Mouse (Mus musculus): ENCODE measurements around the gene Tubal3. TPM values are rescaled to one million over a fixed set of nuclear protein-coding genes. Genes with fewer than 3 reads are reported as not detected.

The Tubal3 gene
- polyA plus RNA-seq (2012; rRNA removed) = 0.05 TPM in 1 of 2 replicates, not detected in the other

GRCm38 (mm10) chr13:3917571-3918311 lies at the start of gene Tubal3, which contains the start of gene Net1:
TSS of gene Tubal3 (plus strand) at chr13:3918274.
TSS of gene Net1 (minus strand) at chr13:3918220.
- DNase-seq = peak; percentile 91
- Histone ChIP-seq H3K4me1 (ENCODE audit: control insufficient read depth, insufficient read depth, low read length) (no peaks in the 10 kb centered on the region), H3K4me3 (replicated peaks; ENCODE audit: extremely low read depth, low read depth, low read length) (peak within 1 kb of the TSS; percentile 75)
- TF ChIP-seq POLR2A (IDR thresholded peaks at IDR 0.05; ENCODE audit: borderline replicate concordance, extremely low read depth, low read depth, low read length) (no peak), CTCF (IDR thresholded peaks at IDR 0.05; ENCODE audit: insufficient read depth, low read length) (no peak)
- under 1% methylated on average over 52 of the region's 52 CpGs for WGBS

GRCm38 (mm10) chr13:3869901-3870300 lies 48.2 kb upstream of the Tubal3 start:
- no peak for DNase-seq
- Histone ChIP-seq H3K4me1 (ENCODE audit: control insufficient read depth, insufficient read depth, low read length) (no peaks in the 10 kb centered on the region), H3K4me3 (replicated peaks; ENCODE audit: extremely low read depth, low read depth, low read length) (no peak overlapping the region)
- TF ChIP-seq CTCF (IDR thresholded peaks at IDR 0.05; ENCODE audit: insufficient read depth, low read length) = no peak
- TF ChIP-seq POLR2A (IDR thresholded peaks at IDR 0.05; ENCODE audit: borderline replicate concordance, extremely low read depth, low read depth, low read length) = no peak

- H3K4me1 ChIP-seq (ENCODE audit: control insufficient read depth, insufficient read depth, low read length) = no peaks in the 10 kb centered on the region
- TF ChIP-seq POLR2A (IDR thresholded peaks at IDR 0.05; ENCODE audit: borderline replicate concordance, extremely low read depth, low read depth, low read length) (no peak), CTCF (IDR thresholded peaks at IDR 0.05; ENCODE audit: insufficient read depth, low read length) (no peak)
- no peak overlapping the region for H3K4me3 ChIP-seq (replicated peaks; ENCODE audit: extremely low read depth, low read depth, low read length)
- 97% methylated on average over 4 of the region's 4 CpGs for WGBS
- no peak for DNase-seq
These were observed 45.2 kb upstream of the Tubal3 start for GRCm38 (mm10) chr13:3872832-3873231.

- Histone ChIP-seq H3K4me1 (ENCODE audit: control insufficient read depth, insufficient read depth, low read length) (no peaks in the 10 kb centered on the region), H3K4me3 (replicated peaks; ENCODE audit: extremely low read depth, low read depth, low read length) (no peak overlapping the region)
- WGBS = 74% methylated on average over 6 of the region's 6 CpGs
- TF ChIP-seq POLR2A (IDR thresholded peaks at IDR 0.05; ENCODE audit: borderline replicate concordance, extremely low read depth, low read depth, low read length) (no peak), CTCF (IDR thresholded peaks at IDR 0.05; ENCODE audit: insufficient read depth, low read length) (no peak)
- no peak for DNase-seq
These were observed 41.6 kb upstream of the Tubal3 start for GRCm38 (mm10) chr13:3876448-3876847.

- no peak for TF ChIP-seq POLR2A (IDR thresholded peaks at IDR 0.05; ENCODE audit: borderline replicate concordance, extremely low read depth, low read depth, low read length)
- no peaks in the 10 kb centered on the region for H3K4me1 ChIP-seq (ENCODE audit: control insufficient read depth, insufficient read depth, low read length)
- WGBS = 69% methylated on average over 6 of the region's 6 CpGs
- DNase-seq = no peak
- H3K4me3 ChIP-seq (replicated peaks; ENCODE audit: extremely low read depth, low read depth, low read length) = no peak overlapping the region
These were observed 40.9 kb upstream of the Tubal3 start for GRCm38 (mm10) chr13:3877185-3877584.

GRCm38 (mm10) chr13:3877679-3878220 lies 40.3 kb upstream of the Tubal3 start:
- H3K4me3 ChIP-seq (replicated peaks; ENCODE audit: extremely low read depth, low read depth, low read length) = no peak overlapping the region
- no peak for TF ChIP-seq CTCF (IDR thresholded peaks at IDR 0.05; ENCODE audit: insufficient read depth, low read length)
- TF ChIP-seq POLR2A (IDR thresholded peaks at IDR 0.05; ENCODE audit: borderline replicate concordance, extremely low read depth, low read depth, low read length) = no peak
- 69% methylated on average over 4 of the region's 4 CpGs for WGBS
- no peak for DNase-seq
- no peaks in the 10 kb centered on the region for H3K4me1 ChIP-seq (ENCODE audit: control insufficient read depth, insufficient read depth, low read length)

- WGBS = 87% methylated on average over 7 of the region's 7 CpGs
- DNase-seq = no peak
- Histone ChIP-seq H3K4me1 (ENCODE audit: control insufficient read depth, insufficient read depth, low read length) (peaks cover 3% of the 10 kb centered on the region; the same call in 1 of the 2 replicates), H3K4me3 (replicated peaks; ENCODE audit: extremely low read depth, low read depth, low read length) (no peak overlapping the region)
- TF ChIP-seq CTCF (IDR thresholded peaks at IDR 0.05; ENCODE audit: insufficient read depth, low read length) (no peak), POLR2A (IDR thresholded peaks at IDR 0.05; ENCODE audit: borderline replicate concordance, extremely low read depth, low read depth, low read length) (no peak)
These were observed 31.4 kb upstream of the Tubal3 start for GRCm38 (mm10) chr13:3886663-3887062.

GRCm38 (mm10) chr13:3889111-3889510 lies 29.0 kb upstream of the Tubal3 start:
- WGBS = 81% methylated on average over 3 of the region's 3 CpGs

GRCm38 (mm10) chr13:3890061-3890460 lies 28.0 kb upstream of the Tubal3 start:
- 49% methylated on average over 8 of the region's 8 CpGs for WGBS
- peak overlapping the region; percentile 41 for H3K4me3 ChIP-seq (replicated peaks; ENCODE audit: extremely low read depth, low read depth, low read length)
- DNase-seq = no peak
- no peak for TF ChIP-seq POLR2A (IDR thresholded peaks at IDR 0.05; ENCODE audit: borderline replicate concordance, extremely low read depth, low read depth, low read length)
- no peak for TF ChIP-seq CTCF (IDR thresholded peaks at IDR 0.05; ENCODE audit: insufficient read depth, low read length)
- peaks cover 3% of the 10 kb centered on the region; the same call in 1 of the 2 replicates for H3K4me1 ChIP-seq (ENCODE audit: control insufficient read depth, insufficient read depth, low read length)

More at GRCm38 (mm10) chr13:3889111-3889510, 29.0 kb upstream of the Tubal3 start:
- DNase-seq = no peak
- Histone ChIP-seq H3K4me3 (replicated peaks; ENCODE audit: extremely low read depth, low read depth, low read length) (no peak overlapping the region), H3K4me1 (ENCODE audit: control insufficient read depth, insufficient read depth, low read length) (peaks cover 3% of the 10 kb centered on the region; the same call in 1 of the 2 replicates)
- TF ChIP-seq POLR2A (IDR thresholded peaks at IDR 0.05; ENCODE audit: borderline replicate concordance, extremely low read depth, low read depth, low read length) = no peak
- TF ChIP-seq CTCF (IDR thresholded peaks at IDR 0.05; ENCODE audit: insufficient read depth, low read length) = no peak

All from lung, adult 2 months (tissue).